Mouse (Mus musculus) embryonic facial prominence, embryonic 11.5 days (tissue): Measurements from ENCODE around the gene Mpnd. TPM values are rescaled to one million over a fixed set of nuclear protein-coding genes. Genes with fewer than 3 reads are reported as not detected.

Source experiments
- ATAC-seq: fragments of 200-750 bp; cut with Nextera tagmentation; replicated peaks from 2 replicates; pipeline ENCODE4 v1.8.0; 2017; ENCODE audit warnings: low read depth; ENCODE audit not compliant: insufficient number of reproducible peaks, low FRiP score, low TSS enrichment
- DNase-seq: peaks from one replicate; pipeline ENCODE4 v3.0.0-alpha.2; 2015; ENCODE audit warnings: low spot score
- H3K27ac ChIP-seq: fragments of 300-500 bp; sonication (generic); replicated peaks from 2 replicates; pipeline ENCODE4 v1.5.1; 2014; ENCODE audit warnings: mild to moderate bottlenecking, low read depth, low read length, control low read depth
- H3K27me3 ChIP-seq: fragments of 300-500 bp; sonication (generic); 2 replicates; pipeline ENCODE4 v1.6.1; 2014; ENCODE audit warnings: mild to moderate bottlenecking, low read length, moderate library complexity, mixed read lengths; ENCODE audit not compliant: control insufficient read depth, insufficient read depth
- H3K36me3 ChIP-seq: fragments of 300-500 bp; sonication (generic); replicated peaks from 2 replicates; pipeline ENCODE4 v1.6.1; 2014; ENCODE audit warnings: low read depth, mild to moderate bottlenecking, low read length, moderate library complexity, mixed read lengths; ENCODE audit not compliant: control insufficient read depth, insufficient read depth
- H3K4me1 ChIP-seq: fragments of 300-500 bp; sonication (generic); 2 replicates; pipeline ENCODE4 v1.6.1; 2014; ENCODE audit warnings: low read length, mixed read lengths; ENCODE audit not compliant: control insufficient read depth, insufficient read depth
- H3K4me2 ChIP-seq: fragments of 300-500 bp; sonication (generic); 2 replicates; pipeline ENCODE4 v1.6.1; 2014; ENCODE audit warnings: low read depth, mild to moderate bottlenecking, control low read depth, low read length, moderate library complexity
- H3K4me3 ChIP-seq: fragments of 300-500 bp; sonication (generic); 2 replicates; pipeline ENCODE4 v1.5.1; 2014; ENCODE audit warnings: low read depth, low read length, control low read depth
- H3K9ac ChIP-seq: fragments of 300-500 bp; sonication (generic); replicated peaks from 2 replicates; pipeline ENCODE4 v1.6.1; 2014; ENCODE audit warnings: mild to moderate bottlenecking, control low read depth, low read length
- H3K9me3 ChIP-seq: fragments of 300-500 bp; sonication (generic); replicated peaks from 2 replicates; pipeline ENCODE4 v1.6.1; 2016; ENCODE audit warnings: mild to moderate bottlenecking, low read length, inconsistent platforms, mixed read lengths; ENCODE audit not compliant: control insufficient read depth
- WGBS: fragments of 180-500 bp; shearing (Covaris S2); extraction: QIAGEN DNeasy Blood & Tissue Kit; methylation state at CpG from one replicate; pipeline ENCODE4 v1.1.7; 2014; 5-methylcytosine and 5-hydroxymethylcytosine counted together
- polyA plus RNA-seq: library from polyadenylated mRNA; unstranded; fragments of >200 nt; fragmentation: Nextera tagmentation; extraction: Ambion mirVana; gene quantifications from 2 replicates; pipeline ENCODE4 v1.2.1, GENCODE M21; 2014

The Mpnd gene
- polyA plus RNA-seq, 1 experiment from 2014 or later: 135 TPM

DNA sequence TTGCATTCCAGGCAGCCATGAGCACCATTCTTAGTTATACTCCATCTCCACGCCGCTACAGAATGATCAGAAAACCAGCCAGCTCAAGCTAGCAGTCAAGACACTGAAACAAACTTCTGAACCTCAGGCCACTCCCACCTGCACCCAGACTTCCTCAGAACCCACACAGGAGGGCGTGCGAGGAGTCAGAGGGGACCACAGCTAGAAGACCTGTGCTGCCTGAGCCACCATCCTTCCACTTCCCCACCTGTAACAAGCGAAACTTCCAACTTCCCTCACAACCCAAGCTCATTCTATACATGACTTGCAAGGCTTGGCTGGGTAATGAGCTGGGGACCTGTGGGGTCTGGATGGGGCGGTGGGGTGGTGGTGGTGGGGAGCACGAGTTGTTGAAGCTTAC lies 27.3 kb downstream of the Mpnd start:
- DNase-seq (no peak), ATAC-seq (no peak)
- no peaks in the 10 kb centered on the region for H3K4me1 ChIP-seq
- WGBS: 74% methylated on average over 7 of the region's 7 CpGs
- H3K27ac ChIP-seq: no peak overlapping the region
- H3K9me3 ChIP-seq: no peaks in the 10 kb centered on the region
- peaks cover 5% of the 10 kb centered on the region; the same call in 1 of the 2 replicates for H3K36me3 ChIP-seq
- no peak overlapping the region for H3K4me3 ChIP-seq
- no peaks in the 10 kb centered on the region for H3K27me3 ChIP-seq
- no peak overlapping the region for H3K9ac ChIP-seq
- no peak overlapping the region for H3K4me2 ChIP-seq

DNA sequence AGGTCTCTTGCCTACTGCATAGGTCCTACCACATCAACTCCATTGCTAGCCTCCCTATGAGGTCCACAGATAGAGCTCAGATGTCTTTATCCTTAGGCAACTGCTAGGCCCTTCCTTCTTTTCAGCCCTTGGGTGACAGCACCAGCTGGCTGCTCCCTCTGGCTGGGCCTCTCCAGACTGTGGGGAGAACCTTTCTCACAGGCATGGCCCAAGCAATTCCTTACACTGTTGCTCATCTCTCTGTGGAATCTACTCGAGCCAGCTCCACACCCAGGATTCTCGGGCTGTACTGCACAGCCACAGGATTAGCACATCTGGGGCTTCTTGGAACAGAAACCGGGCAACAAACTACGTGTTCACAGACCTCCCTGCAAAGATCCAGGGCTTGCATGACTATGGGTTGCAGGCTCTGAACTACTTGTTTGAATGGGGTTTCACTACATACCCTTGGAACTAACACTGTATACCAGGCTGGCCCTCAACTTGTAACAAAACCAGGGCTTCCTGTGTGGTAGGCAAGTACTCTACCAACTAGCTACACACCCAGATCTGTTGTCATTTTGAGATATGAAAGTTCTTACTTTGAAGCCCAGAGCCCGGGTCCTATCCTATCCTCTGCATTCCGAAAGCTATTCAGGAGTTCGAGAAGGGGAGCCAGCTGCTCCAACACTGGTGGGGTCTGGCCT lies 28.7 kb downstream of the Mpnd start:
- 89% methylated on average over 7 of the region's 7 CpGs for WGBS
- ATAC-seq (no peak), DNase-seq (no peak)
- Histone ChIP-seq H3K9me3 (no peaks in the 10 kb centered on the region), H3K4me2 (no peak overlapping the region), H3K4me1 (no peaks in the 10 kb centered on the region), H3K27ac (no peak overlapping the region), H3K36me3 (0 out of 2 replicates have a peak, but pooled peaks cover 2% of the 10 kb centered on the region), H3K9ac (no peak overlapping the region; the same call in 1 of the 2 replicates), H3K27me3 (no peaks in the 10 kb centered on the region), H3K4me3 (no peak overlapping the region)

DNA sequence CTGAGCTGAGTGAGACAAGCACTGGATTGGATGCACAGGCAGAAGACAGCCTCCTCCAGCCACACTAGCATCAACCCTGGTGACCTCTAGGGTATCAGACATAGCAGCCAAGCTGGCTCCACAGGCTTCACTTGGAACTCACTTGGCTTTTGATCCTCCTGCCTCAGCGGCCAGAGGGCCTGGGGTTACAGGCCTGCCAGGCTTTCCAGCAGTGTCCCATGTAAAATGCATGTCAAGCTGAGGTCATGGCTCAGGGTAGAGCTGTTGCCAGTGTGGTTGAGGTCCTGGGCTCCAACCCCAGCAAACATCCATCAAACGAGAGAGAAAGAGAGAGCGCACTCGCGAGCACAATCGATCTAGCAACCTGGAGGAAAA lies 29.2 kb downstream of the Mpnd start:
- Histone ChIP-seq H3K9ac (no peak overlapping the region; the same call in 1 of the 2 replicates), H3K27me3 (no peaks in the 10 kb centered on the region), H3K36me3 (no peaks in the 10 kb centered on the region), H3K4me2 (no peak overlapping the region), H3K9me3 (no peaks in the 10 kb centered on the region), H3K4me1 (no peaks in the 10 kb centered on the region), H3K27ac (no peak overlapping the region), H3K4me3 (no peak overlapping the region)
- no peak for ATAC-seq
- 88% methylated on average over 6 of the region's 6 CpGs for WGBS
- DNase-seq: no peak

DNA sequence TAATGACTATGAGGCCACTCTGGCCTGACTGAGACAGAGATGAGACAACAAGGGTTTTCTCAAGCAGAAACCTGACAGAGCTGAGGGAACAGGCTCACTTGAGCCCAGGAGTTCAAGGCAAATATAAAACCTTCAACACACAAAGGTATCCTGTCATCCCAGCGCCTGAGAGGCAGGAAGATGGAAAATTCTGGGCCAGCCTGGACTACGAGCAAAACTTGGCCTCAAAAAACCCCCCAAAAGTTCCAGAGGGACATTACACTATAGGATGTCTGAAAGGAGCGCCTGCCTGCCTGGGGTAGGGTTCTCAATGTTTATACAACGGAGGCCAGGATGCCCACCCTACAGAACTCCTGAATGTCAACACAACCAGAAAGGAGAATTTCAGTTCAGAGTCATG lies 29.7 kb downstream of the Mpnd start:
- Histone ChIP-seq H3K9ac (peak overlapping the region; percentile 92), H3K36me3 (no peaks in the 10 kb centered on the region), H3K9me3 (no peaks in the 10 kb centered on the region), H3K27me3 (no peaks in the 10 kb centered on the region), H3K4me1 (no peaks in the 10 kb centered on the region), H3K4me3 (peak overlapping the region; percentile 87), H3K27ac (no peak overlapping the region), H3K4me2 (peak overlapping the region; percentile 58)
- DNase-seq (no peak), ATAC-seq (no peak)
- 83% methylated on average over 4 of the region's 4 CpGs for WGBS

GRCm38 (mm10) chr17:56036176-56036900 lies 30.8 kb downstream of the Mpnd start, which contains the start of gene Sh3gl1:
Gene Sh3gl1, minus strand, starts transcription at chr17:56036635.
- Histone ChIP-seq H3K4me2 (peak within 1 kb of the TSS; percentile 58), H3K9me3 (no peaks in the 10 kb centered on the region), H3K36me3 (no peaks in the 10 kb centered on the region), H3K27me3 (no peaks in the 10 kb centered on the region), H3K9ac (peak within 1 kb of the TSS; percentile 92), H3K4me3 (peak within 1 kb of the TSS; percentile 87), H3K27ac (peak within 1 kb of the TSS; percentile 76), H3K4me1 (no peaks in the 10 kb centered on the region)
- DNase-seq (peak; percentile 97), ATAC-seq (peak; percentile 88)
- under 1% methylated on average over 74 of the region's 74 CpGs for WGBS

DNA sequence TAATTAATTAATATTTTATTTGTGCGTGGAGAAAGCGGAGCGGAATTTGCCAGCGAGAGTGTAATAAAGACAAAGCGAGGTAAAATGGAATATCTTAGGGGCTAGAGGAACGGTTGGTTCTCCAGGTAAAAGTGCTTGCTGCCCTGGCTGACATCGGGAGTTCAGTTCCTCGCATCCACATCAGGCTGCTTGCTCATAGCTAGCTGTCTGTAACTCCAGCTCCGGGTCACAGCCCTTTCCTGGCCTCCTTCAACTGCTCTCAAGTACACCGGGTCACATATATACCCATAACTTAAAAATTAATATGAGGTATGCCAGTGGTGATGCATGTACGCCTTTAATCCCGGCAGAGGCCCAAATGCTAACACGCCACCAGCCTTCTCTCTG lies 31.4 kb downstream of the Mpnd start:
- no peaks in the 10 kb centered on the region for H3K4me1 ChIP-seq
- H3K4me3 ChIP-seq: peak overlapping the region; percentile 22
- H3K36me3 ChIP-seq: no peaks in the 10 kb centered on the region
- H3K9ac ChIP-seq: peak overlapping the region; percentile 59
- DNase-seq: no peak
- H3K27ac ChIP-seq: no peak overlapping the region
- WGBS: 37% methylated on average over 13 of the region's 13 CpGs
- peak; percentile 35; the same call in 1 of the 2 replicates for ATAC-seq
- H3K9me3 ChIP-seq: no peaks in the 10 kb centered on the region
- H3K4me2 ChIP-seq: peak overlapping the region; percentile 24; the same call in 1 of the 2 replicates
- no peaks in the 10 kb centered on the region for H3K27me3 ChIP-seq

DNA sequence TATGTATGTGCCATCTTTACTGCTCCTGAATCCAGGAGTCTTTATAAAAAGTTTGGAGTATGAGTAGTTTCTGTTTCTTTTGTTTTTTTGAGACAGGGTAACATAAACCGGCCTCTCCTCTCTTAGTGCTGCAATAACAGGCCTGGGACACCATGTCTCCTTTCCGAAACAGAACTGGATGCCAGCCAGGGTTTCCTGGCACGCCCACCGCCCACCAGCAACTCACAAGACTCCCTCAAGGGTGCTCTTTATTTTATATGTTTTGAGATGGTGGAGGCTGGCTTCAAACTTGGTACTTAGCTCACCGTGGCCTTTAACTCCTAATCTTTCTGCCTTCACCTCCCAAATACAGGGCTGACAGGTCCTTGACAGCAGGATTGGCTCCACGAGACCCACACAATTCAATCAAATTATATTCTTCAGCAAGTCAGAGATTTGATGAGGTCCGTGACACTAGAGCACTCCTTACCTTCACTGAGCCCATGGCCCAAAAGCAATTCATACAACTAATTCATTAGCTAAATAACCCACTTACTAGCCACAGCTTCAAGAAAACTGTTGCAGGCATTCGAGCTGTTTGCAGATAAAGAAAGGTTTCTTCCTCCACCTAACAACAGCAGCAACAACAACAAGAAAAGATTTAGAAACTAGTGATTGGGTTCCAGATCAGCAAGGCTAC lies 33.2 kb downstream of the Mpnd start:
- DNase-seq (no peak), ATAC-seq (no peak)
- Histone ChIP-seq H3K36me3 (no peaks in the 10 kb centered on the region), H3K9me3 (no peaks in the 10 kb centered on the region), H3K4me1 (no peaks in the 10 kb centered on the region), H3K27me3 (no peaks in the 10 kb centered on the region), H3K27ac (no peak overlapping the region), H3K4me3 (no peak overlapping the region), H3K4me2 (no peak overlapping the region), H3K9ac (no peak overlapping the region)
- 88% methylated on average over 8 of the region's 8 CpGs for whole genome bisulfite sequencing

GRCm38 (mm10) chr17:56039345-56039744 lies 33.8 kb downstream of the Mpnd start:
- H3K9me3 ChIP-seq: no peaks in the 10 kb centered on the region
- H3K36me3 ChIP-seq: no peaks in the 10 kb centered on the region
- no peaks in the 10 kb centered on the region for H3K4me1 ChIP-seq
- ATAC-seq (no peak), DNase-seq (no peak)
- H3K4me2 ChIP-seq: no peak overlapping the region
- no peaks in the 10 kb centered on the region for H3K27me3 ChIP-seq
- no peak overlapping the region for H3K9ac ChIP-seq
- no peak overlapping the region for H3K27ac ChIP-seq
- H3K4me3 ChIP-seq: no peak overlapping the region
- WGBS: 77% methylated on average over 4 of the region's 4 CpGs
